Mouse (Mus musculus) small intestine, adult 2 months (tissue): Measurements from ENCODE around the gene Tigd3. TPM values are rescaled to one million over a fixed set of nuclear protein-coding genes. Genes with fewer than 3 reads are reported as not detected.

Source experiments
- H3K27ac ChIP-seq: fragments of 200-500 bp; 2 replicates; pipeline ENCODE4 v1.5.1; 2012; ENCODE audit warnings: low read depth, low read length, control low read depth, inconsistent platforms; ENCODE audit not compliant: insufficient read depth
- H3K27me3 ChIP-seq: fragments of 200-500 bp; 2 replicates; pipeline ENCODE4 v1.6.1; 2012; ENCODE audit warnings: mild to moderate bottlenecking, moderate library complexity, low read length, inconsistent platforms; ENCODE audit not compliant: control insufficient read depth, insufficient read depth
- H3K36me3 ChIP-seq: fragments of 200-500 bp; 2 replicates; pipeline ENCODE4 v1.6.1; 2012; ENCODE audit warnings: mild to moderate bottlenecking, low read length, control low read depth, inconsistent platforms; ENCODE audit not compliant: control insufficient read depth, insufficient read depth
- H3K4me1 ChIP-seq: fragments of 200-500 bp; 2 replicates; pipeline ENCODE4 v1.6.1; 2012; ENCODE audit warnings: low read length, inconsistent platforms, mixed read lengths; ENCODE audit not compliant: control insufficient read depth, insufficient read depth, insufficient read length
- H3K4me3 ChIP-seq: fragments of 200-500 bp; 2 replicates; pipeline ENCODE4 v1.5.1; 2012; ENCODE audit warnings: low read depth, mild to moderate bottlenecking, control low read depth, inconsistent platforms, low read length, moderate library complexity
- CTCF ChIP-seq: fragments of 200-500 bp; IDR thresholded peaks from 2 replicates; pipeline ENCODE4 v1.5.1; 2012; ENCODE audit warnings: low read depth, mild to moderate bottlenecking, control low read depth, inconsistent platforms, low read length, moderate library complexity, mixed read lengths; ENCODE audit not compliant: insufficient replicate concordance, insufficient read length; ENCODE audit errors: extremely low read depth
- POLR2A ChIP-seq: fragments of 200-500 bp; IDR thresholded peaks from 2 replicates; pipeline ENCODE4 v1.6.1; 2012; ENCODE audit warnings: low read depth, mild to moderate bottlenecking, control low read depth, inconsistent platforms, low read length, moderate library complexity
- WGBS: fragments of 180-500 bp; shearing (Covaris S2); methylation state at CpG from one replicate; pipeline ENCODE4 v1.1.7; 2018; 5-methylcytosine and 5-hydroxymethylcytosine counted together
- polyA plus RNA-seq: library from polyadenylated mRNA; depleted of rRNA; stranded (reverse); fragments of >200 nt; gene quantifications from 2 replicates; pipeline ENCODE4 v1.2.3, GENCODE M21; 2012

Gene Tigd3
- polyA plus RNA-seq, 1 experiment, result 2.0 TPM

- Histone ChIP-seq H3K36me3 (peaks cover 61% of the 10 kb centered on the region), H3K4me1 (peaks cover 21% of the 10 kb centered on the region), H3K27me3 (no peaks in the 10 kb centered on the region), H3K27ac (no peak overlapping the region), H3K4me3 (no peak overlapping the region)
- TF ChIP-seq POLR2A, result no peak
- no peak for TF ChIP-seq CTCF
- WGBS, result 59% methylated on average over 6 of the region's 6 CpGs
Measured at GRCm38 (mm10) chr19:5868096-5868495, 25.9 kb downstream of the Tigd3 start.

- WGBS, result 91% methylated on average over 20 of the region's 20 CpGs
- TF ChIP-seq CTCF (no peak), POLR2A (no peak)
Measured at GRCm38 (mm10) chr19:5864710-5865398, 29.1 kb downstream of the Tigd3 start.

GRCm38 (mm10) chr19:5863776-5864175, 30.2 kb downstream of the Tigd3 start:
- whole genome bisulfite sequencing, result 97% methylated on average over 5 of the region's 5 CpGs
- no peak overlapping the region for H3K4me3 ChIP-seq
- no peak overlapping the region for H3K27ac ChIP-seq
- peaks cover 68% of the 10 kb centered on the region for H3K36me3 ChIP-seq
- TF ChIP-seq CTCF, result no peak
- no peak for TF ChIP-seq POLR2A
- peaks cover 12% of the 10 kb centered on the region for H3K4me1 ChIP-seq
- no peaks in the 10 kb centered on the region for H3K27me3 ChIP-seq

More at GRCm38 (mm10) chr19:5864710-5865398, 29.1 kb downstream of the Tigd3 start:
- no peak overlapping the region for H3K27ac ChIP-seq
- H3K4me1 ChIP-seq, result peaks cover 15% of the 10 kb centered on the region
- H3K27me3 ChIP-seq, result no peaks in the 10 kb centered on the region
- no peak overlapping the region for H3K4me3 ChIP-seq
- peaks cover 69% of the 10 kb centered on the region for H3K36me3 ChIP-seq

GRCm38 (mm10) chr19:5862335-5863085, 31.4 kb downstream of the Tigd3 start:
- WGBS, result 97% methylated on average over 14 of the region's 14 CpGs
- no peaks in the 10 kb centered on the region for H3K27me3 ChIP-seq
- no peak overlapping the region for H3K27ac ChIP-seq
- H3K4me3 ChIP-seq, result no peak overlapping the region
- no peak for TF ChIP-seq POLR2A
- TF ChIP-seq CTCF, result no peak
- H3K36me3 ChIP-seq, result peaks cover 66% of the 10 kb centered on the region
- no peaks in the 10 kb centered on the region for H3K4me1 ChIP-seq

GRCm38 (mm10) chr19:5856604-5857003, 37.3 kb downstream of the Tigd3 start:
- no peak overlapping the region for H3K4me3 ChIP-seq
- no peaks in the 10 kb centered on the region for H3K27me3 ChIP-seq
- no peak overlapping the region for H3K27ac ChIP-seq
- peaks cover 15% of the 10 kb centered on the region for H3K4me1 ChIP-seq
- WGBS, result 92% methylated on average over 9 of the region's 9 CpGs
- H3K36me3 ChIP-seq, result peaks cover 54% of the 10 kb centered on the region
- TF ChIP-seq POLR2A, result no peak
- no peak for TF ChIP-seq CTCF

- TF ChIP-seq POLR2A, result no peak
- no peak for TF ChIP-seq CTCF
- peaks cover 42% of the 10 kb centered on the region for H3K4me1 ChIP-seq
- H3K4me3 ChIP-seq, result no peak overlapping the region
- peak overlapping the region; percentile 88 for H3K27ac ChIP-seq
- H3K27me3 ChIP-seq, result no peaks in the 10 kb centered on the region
- 61% methylated on average over 12 of the region's 12 CpGs for WGBS
- peaks cover 32% of the 10 kb centered on the region for H3K36me3 ChIP-seq
Measured at GRCm38 (mm10) chr19:5852035-5852722, 41.8 kb downstream of the Tigd3 start.
